Mouse (Mus musculus) lung, postnatal 36 days (tissue): ENCODE measurements at regions not wholly inside any gene's neighbourhood (a gene's known extent, or its start where the extent isn't known, plus 50 kb on each side); places are given as distances from the start of the nearest gene placed in this dataset.
"Not testable (repeated sequence)": the region's sequence is repeated elsewhere in the genome, so short reads cannot be mapped to it uniquely, and the experiment has no call there.

ENCODE experiments used
- DNase-seq: peaks from one replicate; pipeline ENCODE4 v3.0.0; 2022; ENCODE audit warnings: mixed read lengths

DNA sequence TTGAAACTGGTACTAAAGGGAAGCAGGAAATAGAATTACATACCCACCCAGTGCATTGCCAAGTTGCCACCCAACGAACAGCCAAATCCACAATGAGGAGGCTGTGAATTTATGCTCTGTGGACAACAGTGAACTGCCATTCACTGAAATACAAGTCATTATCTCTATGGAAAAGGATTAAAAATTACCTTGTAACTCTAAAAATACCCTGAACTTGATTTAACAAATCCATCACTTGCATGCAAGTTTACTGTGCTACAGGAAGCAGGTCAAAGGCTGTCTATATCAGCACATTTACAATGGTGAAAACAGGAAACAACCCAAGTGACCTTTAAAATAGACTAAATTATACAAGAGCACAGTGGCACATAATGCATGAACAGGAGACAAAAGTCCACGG lies 202.2 kb upstream of the Sema6d start:
- peak; percentile 2 for DNase-seq

DNA sequence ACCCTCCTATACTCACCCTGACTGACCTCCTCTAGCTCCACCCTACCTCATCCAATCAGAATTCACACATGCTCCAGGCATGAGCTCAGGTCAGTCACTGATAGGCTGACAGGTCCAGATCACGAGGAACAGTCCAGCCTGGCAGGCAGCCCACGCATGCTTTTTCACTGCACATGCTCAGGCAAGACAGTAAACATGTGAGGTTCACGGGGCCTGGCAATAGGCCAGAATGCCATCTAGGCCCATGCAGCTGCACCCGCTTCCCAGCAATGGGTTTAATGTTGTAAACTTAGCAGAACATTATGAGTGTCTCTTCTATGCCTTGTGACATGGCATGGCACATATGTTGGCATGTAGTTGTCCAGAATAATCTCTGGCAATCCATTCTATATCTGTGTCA lies 177.8 kb upstream of the Sema6d start:
- not testable (repeated sequence) for DNase-seq

DNA sequence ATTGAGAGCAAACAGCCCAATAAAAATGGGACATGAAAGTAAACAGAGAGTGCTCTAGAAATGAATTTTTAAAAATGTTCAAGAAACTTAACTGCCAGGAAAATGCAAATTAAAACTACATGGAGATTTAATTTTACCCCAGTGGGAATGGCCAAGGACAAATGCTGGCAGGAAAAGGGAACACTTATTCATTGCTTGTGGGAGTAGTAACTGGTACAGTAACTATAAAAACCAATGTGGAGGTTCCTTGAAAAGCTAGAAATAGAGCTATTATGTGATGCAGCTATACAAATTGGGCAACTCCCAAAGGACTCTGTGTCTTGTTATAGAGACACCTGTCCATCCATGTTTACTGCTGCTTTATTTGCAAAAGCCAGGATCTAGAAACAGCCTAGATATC lies 175.7 kb upstream of the Sema6d start:
- DNase-seq, result no peak

- DNase-seq, result no peak
These were observed 169.4 kb upstream of the Sema6d start for GRCm38 (mm10) chr2:123920418-123920817.

DNA sequence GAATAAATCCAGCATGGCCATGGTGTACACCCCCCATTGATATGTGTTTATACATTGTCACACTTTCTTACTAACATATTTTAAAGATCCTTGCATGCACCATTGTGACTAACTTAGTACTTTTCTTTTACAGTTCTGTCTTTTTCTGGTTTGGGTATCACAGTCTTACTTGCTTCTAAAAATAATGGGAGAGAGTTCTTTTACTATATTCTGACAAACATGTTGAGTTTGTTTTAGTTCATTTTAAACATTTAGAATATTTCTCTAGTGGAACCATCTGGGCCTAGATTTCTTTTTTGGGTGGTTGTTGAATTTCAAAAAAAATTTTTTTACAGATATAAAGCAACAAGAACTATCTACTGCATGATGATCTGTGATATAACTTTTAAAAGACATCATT lies 161.7 kb upstream of the Sema6d start:
- DNase-seq, result no peak

- DNase-seq, result no peak
These were observed 152.9 kb upstream of the Sema6d start for GRCm38 (mm10) chr2:123936896-123937295.

- no peak for DNase-seq
These were observed 126.2 kb upstream of the Sema6d start for GRCm38 (mm10) chr2:123963606-123964005.

- DNase-seq, result no peak
These were observed 86.3 kb upstream of the Sema6d start for GRCm38 (mm10) chr2:124003507-124003906.

DNA sequence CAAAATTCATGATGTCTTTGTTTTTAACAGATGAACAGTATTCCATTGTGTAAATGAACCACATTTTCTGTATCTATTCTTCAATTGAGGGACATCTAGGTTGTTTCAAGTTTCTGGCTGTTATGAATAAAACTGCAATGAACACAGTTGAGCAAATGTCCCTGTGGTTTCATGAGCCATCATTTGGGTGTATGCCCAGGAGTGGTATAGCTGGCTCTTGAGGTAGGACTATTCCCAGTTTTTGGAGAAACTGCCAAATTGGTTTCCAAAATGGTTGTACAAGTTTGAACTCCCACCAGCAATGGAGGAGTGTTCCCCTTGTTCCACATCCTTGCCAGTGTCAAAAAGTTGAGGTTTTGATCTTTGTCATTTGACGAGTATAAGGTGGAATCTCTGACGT lies 74.2 kb upstream of the Sema6d start:
- no peak for DNase-seq
